Mouse (Mus musculus) retina, embryonic 14.5 days (tissue): ENCODE data around the gene Mcfd2.
A peak's percentile ranks its signal among the peaks of the same experiment; 100 is the strongest.
"Not testable (repeated sequence)": the region's sequence is repeated elsewhere in the genome, so short reads cannot be mapped to it uniquely, and the experiment has no call there.

Source experiments
- DNase-seq: peaks from one replicate; pipeline ENCODE4 v3.0.0-alpha.2; 2015; ENCODE audit warnings: low spot score

Mcfd2 gene

GRCm38 (mm10) chr17:87265792-87266186 lies at the start of gene Mcfd2:
Gene Mcfd2 (minus strand): TSS chr17:87265935.
- peak; percentile 92 for DNase-seq

GRCm38 (mm10) chr17:87315021-87315531 lies 49.3 kb upstream of the Mcfd2 start:
- peak; percentile 92 for DNase-seq

DNA sequence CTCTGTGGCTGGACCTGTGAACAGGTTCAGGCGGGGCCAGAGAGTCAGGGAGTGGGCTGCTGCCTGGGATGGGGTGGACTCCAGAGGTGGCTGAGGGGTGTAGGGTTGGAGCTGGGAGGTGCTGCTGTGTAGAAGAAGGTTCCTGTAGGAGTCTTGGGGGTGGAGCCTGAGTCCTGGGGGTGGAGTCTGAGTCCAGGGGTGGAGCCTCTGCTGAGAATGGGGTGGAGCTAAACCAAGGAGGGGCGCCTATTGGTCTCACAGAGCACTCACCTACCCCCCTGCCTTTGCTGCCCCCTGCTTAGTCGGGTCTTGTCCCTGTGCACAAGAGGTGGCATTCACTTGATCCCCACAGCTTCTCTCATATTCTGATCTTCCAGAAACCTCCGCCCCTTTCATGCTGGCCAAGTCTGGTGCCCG lies 48.8 kb upstream of the Mcfd2 start:
- peak; percentile 51 for DNase-seq

DNA sequence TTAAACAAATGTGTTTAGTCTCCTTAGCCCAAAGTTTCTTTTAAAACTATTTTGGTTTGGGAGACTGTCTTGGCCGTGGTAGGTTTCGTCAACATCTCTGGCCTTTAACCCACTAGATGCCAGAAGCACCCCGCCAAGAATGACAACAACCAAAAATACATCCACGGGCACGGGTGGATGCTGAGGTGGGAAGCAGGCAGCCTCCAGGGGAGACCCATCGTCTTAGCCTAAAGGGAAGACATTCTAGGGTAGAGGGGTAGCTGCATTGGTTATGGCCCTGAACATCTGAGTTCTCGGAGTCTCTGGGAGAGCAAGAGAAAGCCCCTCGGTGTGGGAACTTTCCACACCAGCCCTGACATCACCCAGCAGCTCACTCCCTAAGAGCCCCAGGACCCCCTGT lies 48.4 kb upstream of the Mcfd2 start:
- no peak for DNase-seq

DNA sequence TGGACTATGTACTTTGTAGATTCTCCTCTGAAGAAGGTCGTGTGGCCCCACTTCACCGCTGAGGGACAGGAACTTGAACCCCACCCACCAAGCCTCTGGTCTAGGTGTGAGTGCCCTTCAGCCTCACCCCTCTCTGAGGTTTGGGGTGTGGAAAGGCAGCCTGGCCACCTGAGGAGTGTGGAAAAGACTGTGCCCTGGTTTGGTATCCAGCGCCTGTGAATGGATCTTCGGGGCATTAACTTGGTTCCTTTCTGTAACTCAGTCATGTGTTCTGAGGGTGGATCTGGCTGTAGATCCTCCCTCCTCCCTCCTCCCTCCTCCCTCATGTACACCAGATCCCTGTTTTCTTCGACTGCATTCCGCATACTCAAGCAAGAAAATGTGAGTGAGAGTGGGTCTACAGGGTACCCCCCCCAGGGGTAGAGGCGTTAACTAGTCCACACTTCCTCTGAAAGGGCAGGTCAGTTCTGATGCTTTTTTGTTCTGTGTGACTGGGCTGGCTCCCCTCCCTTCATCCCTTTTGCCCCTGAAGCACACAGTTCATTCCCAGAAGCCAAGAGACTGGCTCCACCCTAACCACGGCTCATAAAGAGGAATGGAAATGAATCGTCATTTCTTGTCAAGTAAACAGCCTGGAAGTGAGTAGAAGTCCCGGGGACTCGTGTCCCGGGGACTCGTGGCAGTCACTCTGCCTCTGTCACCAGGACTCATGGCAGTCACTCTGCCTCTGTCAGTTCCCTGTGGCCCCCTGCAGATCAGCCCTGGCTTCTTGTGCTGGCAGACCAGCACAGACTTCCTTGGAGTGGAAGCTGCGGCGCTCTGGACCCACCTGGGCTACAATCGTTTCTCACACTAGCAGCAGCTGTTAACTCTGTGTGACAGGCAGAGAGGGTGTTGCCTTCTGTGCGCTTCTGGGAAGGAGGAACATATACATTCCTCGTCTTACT lies 47.5 kb upstream of the Mcfd2 start:
- peak; percentile 27 for DNase-seq

GRCm38 (mm10) chr17:87312351-87312750 lies 46.6 kb upstream of the Mcfd2 start:
- DNase-seq = peak; percentile 63

- DNase-seq = no peak
Observed at GRCm38 (mm10) chr17:87310497-87310896, 44.8 kb upstream of the Mcfd2 start.

DNA sequence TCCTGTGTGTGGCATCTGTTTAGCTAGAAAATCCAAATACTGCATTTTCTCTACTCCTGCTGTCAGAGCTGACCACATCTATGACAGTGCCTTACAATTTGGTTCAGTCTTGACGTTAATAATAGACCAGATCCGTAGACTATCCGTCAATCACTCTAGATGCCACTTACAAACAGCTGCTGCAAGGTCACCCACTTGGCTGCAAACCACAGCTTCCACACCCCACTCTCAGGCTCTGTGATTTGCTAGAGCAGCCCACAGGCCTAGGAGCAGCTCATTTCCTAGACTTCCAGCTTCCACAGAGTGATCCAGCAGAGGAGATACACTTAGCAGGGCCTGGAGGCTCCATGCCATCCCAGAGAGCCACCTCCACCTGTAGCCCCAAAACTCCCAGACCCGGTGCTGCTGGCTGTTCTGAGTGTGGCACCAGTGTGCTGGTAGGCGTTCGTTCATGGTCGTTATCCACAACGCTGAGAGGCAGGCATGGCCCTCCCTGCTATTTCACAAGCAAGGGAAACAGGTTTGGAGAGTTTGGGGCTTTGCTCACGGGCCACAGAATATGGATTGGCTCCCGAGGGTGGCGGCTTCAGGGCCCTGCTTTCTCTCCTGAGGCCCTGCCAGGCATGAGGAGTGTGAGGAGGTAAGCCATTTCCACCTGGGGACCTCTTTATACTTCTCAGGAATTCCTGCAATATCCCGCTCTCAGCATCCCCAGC lies 43.5 kb upstream of the Mcfd2 start:
- DNase-seq = no peak

DNA sequence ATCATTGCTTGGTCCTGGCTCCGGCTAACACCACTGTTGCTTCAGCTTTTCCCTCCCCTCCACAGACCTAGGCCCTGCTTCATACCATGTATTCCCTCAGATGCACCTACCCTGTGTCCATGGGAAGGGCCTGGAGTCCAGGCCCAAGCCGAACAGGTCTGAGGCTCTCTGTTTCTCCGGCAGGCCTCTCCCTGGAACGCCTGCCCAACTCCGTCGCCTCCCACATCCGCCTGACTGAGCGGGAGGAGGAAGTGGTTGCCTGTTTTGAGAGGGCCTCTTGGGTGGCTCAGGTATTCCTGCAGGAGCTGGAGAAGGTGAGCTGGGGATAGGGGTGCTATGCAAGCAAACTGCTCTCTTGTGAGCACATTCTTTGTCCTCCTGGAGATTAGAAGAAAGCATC lies 41.0 kb upstream of the Mcfd2 start:
- no peak for DNase-seq

DNA sequence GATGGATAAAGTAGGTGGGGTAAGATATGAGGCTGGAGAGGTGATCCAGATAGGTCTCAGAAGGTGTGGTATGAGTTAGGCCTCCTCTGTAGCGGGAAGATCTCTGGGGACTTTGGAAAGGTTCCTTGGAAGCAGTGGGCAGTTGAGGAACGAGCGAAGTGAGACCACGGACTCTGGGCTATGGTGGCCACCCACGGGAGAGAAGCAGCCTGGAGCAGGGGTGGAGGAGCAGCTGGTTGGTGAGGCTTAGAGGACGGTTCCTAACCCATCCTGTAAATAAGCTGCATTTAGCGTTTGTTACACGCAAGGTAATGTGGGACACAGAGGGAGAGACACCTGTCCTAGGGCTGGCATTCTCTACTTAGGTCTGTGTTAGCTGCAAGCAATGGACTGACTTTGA lies 39.3 kb upstream of the Mcfd2 start:
- no peak for DNase-seq

- no peak for DNase-seq
Observed at GRCm38 (mm10) chr17:87304151-87304894, 38.6 kb upstream of the Mcfd2 start.

DNA sequence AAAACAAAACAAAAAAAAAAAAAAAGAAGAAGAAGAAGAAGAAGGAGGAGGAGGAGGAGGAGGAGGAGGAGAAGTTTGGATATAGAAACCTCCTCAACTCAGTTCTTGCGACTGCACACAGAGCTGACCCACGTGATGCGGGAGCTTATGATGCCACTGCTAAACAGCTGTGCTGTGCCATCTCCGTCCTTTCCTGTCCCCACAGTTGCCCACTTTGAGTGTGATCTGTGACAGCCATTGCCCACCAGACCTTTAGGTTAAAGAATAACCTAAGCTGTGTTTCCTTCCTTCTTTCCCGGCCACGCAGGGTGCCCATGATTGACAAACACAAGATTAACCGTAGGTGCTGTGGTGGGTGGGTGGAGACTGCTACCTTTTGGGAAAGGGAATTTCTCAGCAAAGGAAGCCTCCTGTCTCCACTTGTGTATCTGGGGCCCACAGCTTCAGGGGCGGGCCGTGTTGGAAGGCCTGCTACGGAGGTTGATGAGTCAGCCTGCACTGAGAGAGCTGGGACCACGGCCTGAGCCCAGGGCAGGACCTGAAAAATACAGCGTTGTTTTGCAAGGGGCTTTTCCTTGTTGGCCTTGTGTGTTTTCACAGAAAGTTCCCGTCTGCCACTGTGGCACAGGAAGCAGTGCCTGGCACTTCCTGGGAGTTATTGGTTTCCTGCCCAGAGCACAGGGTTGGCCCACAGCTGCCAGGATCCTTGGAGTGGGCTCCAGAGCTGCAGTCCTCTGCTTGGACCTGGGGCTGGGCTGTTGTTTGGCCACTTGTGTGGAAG lies 36.5 kb upstream of the Mcfd2 start:
- no peak for DNase-seq

- not testable (repeated sequence) for DNase-seq
Observed at GRCm38 (mm10) chr17:87301607-87302006, 35.9 kb upstream of the Mcfd2 start.

DNA sequence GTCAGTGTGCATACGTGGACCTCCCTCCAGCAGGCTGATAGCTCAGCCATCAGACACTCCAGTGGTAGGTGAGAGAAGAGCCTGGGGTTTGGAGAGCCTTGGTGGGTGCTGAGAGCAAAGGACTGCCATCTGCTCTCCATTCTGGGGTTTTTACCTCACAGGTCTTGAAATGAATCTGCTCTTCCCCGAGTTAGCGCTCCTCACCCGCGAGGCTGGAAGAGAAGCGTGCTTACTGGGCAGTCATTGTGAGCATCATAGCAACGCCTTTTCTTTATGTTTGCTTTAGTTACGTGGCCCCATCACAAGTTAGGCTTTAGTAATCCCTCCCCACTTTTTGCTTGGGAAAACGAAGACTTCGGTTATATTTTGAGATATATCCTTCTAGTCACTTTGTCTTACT lies 34.6 kb upstream of the Mcfd2 start:
- DNase-seq = no peak

DNA sequence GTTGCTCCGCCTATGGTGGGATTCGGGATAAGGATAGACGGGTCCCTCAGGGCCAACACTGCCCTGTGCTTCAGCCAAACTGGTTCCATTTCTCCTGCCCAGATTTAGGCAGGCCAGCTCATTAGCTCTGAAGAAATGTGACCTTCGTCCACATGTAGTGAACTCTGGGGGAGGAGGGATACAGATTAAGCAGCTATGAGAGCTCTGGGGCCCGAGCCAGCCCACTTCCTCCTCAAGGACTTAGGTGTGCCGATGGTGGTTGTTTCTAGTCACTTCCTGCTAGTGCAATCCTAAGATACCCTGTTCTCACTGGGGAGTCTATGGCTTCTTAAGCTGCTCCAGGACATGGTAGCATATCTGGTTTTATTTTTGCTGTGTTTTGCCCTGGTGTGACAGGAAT lies 33.2 kb upstream of the Mcfd2 start:
- no peak for DNase-seq

GRCm38 (mm10) chr17:87296701-87297100 lies 31.0 kb upstream of the Mcfd2 start:
- DNase-seq = not testable (repeated sequence)

DNA sequence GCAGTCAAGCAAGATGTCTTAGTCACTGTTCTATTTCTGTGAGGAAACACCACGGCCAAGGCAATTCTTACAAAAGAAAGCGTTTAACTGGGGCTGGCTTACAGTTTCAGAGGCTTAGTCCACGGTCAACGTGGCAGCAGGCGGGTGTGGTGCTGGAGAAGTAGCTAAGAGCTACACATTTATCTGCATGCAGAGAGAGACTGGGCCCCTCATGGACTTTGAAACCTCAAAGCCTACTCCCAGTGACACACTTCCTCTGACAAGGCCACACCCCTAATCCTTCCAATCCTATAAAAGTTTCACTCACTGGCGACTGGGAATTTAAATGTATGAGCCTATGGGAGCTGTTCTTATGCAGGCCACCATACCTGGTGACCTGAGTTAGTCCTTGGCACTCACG lies 30.0 kb upstream of the Mcfd2 start:
- no peak for DNase-seq

GRCm38 (mm10) chr17:87293125-87293524 lies 27.4 kb upstream of the Mcfd2 start:
- no peak for DNase-seq

DNA sequence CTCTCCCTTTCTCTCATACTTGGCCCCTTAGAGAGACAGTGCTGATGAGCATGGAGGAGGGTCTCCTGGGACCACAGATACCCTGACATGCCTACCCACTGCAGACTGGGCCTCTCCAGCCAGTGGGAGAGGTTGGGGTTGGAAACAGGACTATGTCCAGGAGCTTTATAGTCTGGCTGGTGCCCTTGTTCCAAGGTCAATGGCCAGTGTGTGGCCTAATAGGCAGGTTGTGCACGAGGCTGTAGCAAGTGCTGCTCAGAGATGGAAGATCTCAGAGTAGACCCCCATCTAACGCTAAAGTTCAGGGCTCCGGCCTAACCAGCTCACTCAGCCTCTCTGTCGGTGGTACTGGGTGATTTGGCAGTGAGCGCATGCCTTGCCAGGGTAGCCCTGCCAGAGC lies 26.0 kb upstream of the Mcfd2 start:
- DNase-seq = no peak

DNA sequence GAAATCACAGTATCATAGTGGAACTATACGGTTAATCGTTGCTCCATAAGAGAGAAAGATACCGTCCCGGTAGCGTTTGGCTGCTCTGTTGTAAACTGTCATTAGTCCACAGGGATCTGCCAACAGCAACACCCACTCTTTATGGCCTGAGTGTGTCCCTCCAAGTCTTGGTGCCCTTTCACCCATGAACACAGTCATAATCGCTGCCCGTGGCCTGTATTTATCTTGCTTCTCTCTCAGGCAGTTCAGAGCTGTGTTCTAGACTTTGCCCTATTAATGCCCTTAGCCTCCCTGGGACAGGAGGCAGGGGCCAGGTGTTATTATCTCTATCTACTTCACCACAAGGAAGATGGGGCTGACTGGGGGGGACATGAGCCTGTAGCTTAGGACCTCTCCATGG lies 25.3 kb upstream of the Mcfd2 start:
- DNase-seq = no peak

DNA sequence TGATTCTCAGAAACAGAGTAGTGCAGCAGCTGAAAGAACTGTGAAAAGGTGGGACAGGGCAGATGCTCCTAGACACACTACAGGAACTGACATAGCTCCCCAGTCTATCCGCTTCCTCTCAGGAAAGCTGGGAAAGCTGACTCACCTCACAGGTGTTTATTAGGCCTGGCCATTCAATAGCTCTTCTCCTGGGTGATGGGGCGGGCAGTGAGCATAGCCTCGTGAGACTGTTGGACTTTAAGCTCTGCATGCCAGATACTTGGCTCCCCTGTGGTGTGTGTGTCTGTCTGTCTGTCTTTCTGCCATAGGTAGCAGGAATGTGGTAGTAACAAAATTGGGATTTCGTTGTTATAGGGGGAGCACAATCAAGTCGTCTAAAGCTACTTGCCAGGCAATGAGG lies 23.6 kb upstream of the Mcfd2 start:
- DNase-seq = no peak

DNA sequence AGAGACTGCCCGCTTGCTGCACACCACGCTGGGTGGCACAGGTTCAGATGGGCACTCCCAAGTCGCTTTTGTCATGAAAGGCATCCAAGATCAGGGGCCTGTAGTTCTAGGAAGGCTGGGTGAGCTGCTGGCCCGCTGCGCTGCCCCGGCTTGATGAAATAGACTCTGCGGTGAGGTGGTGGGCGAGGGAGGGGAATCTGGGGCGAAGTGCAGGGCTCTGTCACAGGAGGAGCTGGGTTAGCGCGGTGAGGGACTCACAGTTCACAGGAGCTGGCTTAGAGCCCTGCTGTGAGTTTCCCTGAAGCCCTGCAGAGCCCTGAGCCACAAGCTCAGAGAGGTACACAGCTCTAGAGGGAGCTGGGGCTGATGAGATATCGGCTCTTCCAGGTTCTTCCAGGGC lies 22.4 kb upstream of the Mcfd2 start:
- peak; percentile 38 for DNase-seq
